Mouse (Mus musculus): ENCODE data around the gene Gm49320.

The Gm49320 gene

GRCm38 (mm10) chr8:4214006-4214980 lies 24.4 kb upstream of the Gm49320 start:
- CTCF ChIA-PET, result interaction anchor here in 3 of 4 experiments (0.9 to 1.6 kb wide), 9 partner anchors 8 to 538 kb away, joined by 3 to 5 read pairs (median 4); partner anchors contain the start of genes Gm49320 (in 1 of the 3), Map2k7 (in 1 of the 3) and Trappc5 (in 1 of the 3)

GRCm38 (mm10) chr8:4216296-4216695 lies 22.4 kb upstream of the Gm49320 start:
- CTCF ChIA-PET, result interaction anchor here in 1 of 4 experiments (1.1 kb wide), 1 partner anchor 47 kb away, joined by 3 read pairs; no protein-coding TSS in a partner anchor
- POLR2A ChIA-PET, result interaction anchor here in 3 of 4 experiments (0.8 to 5.6 kb wide), 14 partner anchors 10 to 397 kb away, joined by 3 to 51 read pairs (median 5); partner anchors contain the start of genes Map2k7 (in 2 of the 3), Zfp958 (in 2 of the 3), Gm49320 (in 1 of the 3) and Timm44 (in 1 of the 3)

More at GRCm38 (mm10) chr8:4214006-4214980, 24.4 kb upstream of the Gm49320 start:
- POLR2A ChIA-PET, result interaction anchor here in 3 of 4 experiments (0.6 to 5.6 kb wide), 18 partner anchors 8 to 76 kb away, joined by 3 to 51 read pairs (median 4); partner anchors contain the start of genes Map2k7 (in 2 of the 3), Gm49320 (in 1 of the 3), Lrrc8e (in 1 of the 3) and Snapc2 (in 1 of the 3)

GRCm38 (mm10) chr8:4216791-4217621 lies 21.7 kb upstream of the Gm49320 start, which contains the start of gene Prr36:
Gene Prr36, minus strand, starts transcription at chr8:4217459.
- ChIA-PET POLR2A (interaction anchor here (0.6 to 5.6 kb wide), 27 partner anchors 10 to 576 kb away, joined by 3 to 51 read pairs (median 4); partner anchors contain the start of genes Gm49320 (in 3 of the 4), Map2k7 (in 3 of the 4), Zfp958 (in 2 of the 4) and Evi5l (in 1 of the 4)), CTCF (interaction anchor here (0.5 to 1.7 kb wide), 14 partner anchors 10 to 571 kb away, joined by 3 to 7 read pairs (median 3); partner anchors contain the start of genes Gm49320 (in 1 of the 4), Lrrc8e (in 1 of the 4) and Map2k7 (in 1 of the 4))

GRCm38 (mm10) chr8:4219617-4220016 lies 19.0 kb upstream of the Gm49320 start:
- CTCF ChIA-PET, result interaction anchor here in 1 of 4 experiments (1.7 kb wide), 1 partner anchor 19 kb away, joined by 3 read pairs; the partner anchor contains the start of genes Gm49320 and Map2k7
- POLR2A ChIA-PET, result interaction anchor here in 1 of 4 experiments (1.3 kb wide), 1 partner anchor 18 kb away, joined by 7 read pairs; the partner anchor contains the start of genes Gm49320 and Map2k7

GRCm38 (mm10) chr8:4222059-4222458 lies 16.6 kb upstream of the Gm49320 start:
- ChIA-PET CTCF (interaction anchor here in 1 of 4 experiments (1.7 kb wide), 1 partner anchor 29 kb away, joined by 6 read pairs; no protein-coding TSS in a partner anchor), POLR2A (interaction anchor here in 1 of 4 experiments (1.0 to 2.5 kb wide), 2 partner anchors 9 to 13 kb away, joined by 5 to 11 read pairs; no protein-coding TSS in a partner anchor)

- CTCF ChIA-PET, result interaction anchor here in 1 of 4 experiments (1.6 to 2.2 kb wide), 2 partner anchors 9 to 24 kb away, joined by 4 to 6 read pairs; partner anchors contain the start of gene Prr36
These were observed 12.3 kb upstream of the Gm49320 start for GRCm38 (mm10) chr8:4226323-4226722.

GRCm38 (mm10) chr8:4226739-4227347 lies 11.8 kb upstream of the Gm49320 start, which contains the start of gene Lrrc8e:
Gene Lrrc8e, plus strand, starts transcription at chr8:4226827.
- CTCF ChIA-PET, result interaction anchor here in 2 of 4 experiments (0.7 to 2.2 kb wide), 6 partner anchors 9 to 34 kb away, joined by 3 to 6 read pairs (median 4); partner anchors contain the start of genes Map2k7 (in 1 of the 2) and Prr36 (in 1 of the 2)
- POLR2A ChIA-PET, result interaction anchor here (0.5 to 4.9 kb wide), 19 partner anchors 10 to 649 kb away, joined by 3 to 47 read pairs (median 4); partner anchors contain the start of genes Gm49320 (in 3 of the 4), Map2k7 (in 3 of the 4) and Prr36 (in 2 of the 4)

More at GRCm38 (mm10) chr8:4226323-4226722, 12.3 kb upstream of the Gm49320 start:
- POLR2A ChIA-PET, result interaction anchor here (0.9 to 4.9 kb wide), 7 partner anchors 9 to 21 kb away, joined by 3 to 47 read pairs (median 5); partner anchors contain the start of genes Gm49320 (in 3 of the 4), Map2k7 (in 3 of the 4) and Prr36 (in 1 of the 4)

- ChIA-PET POLR2A (interaction anchor here (0.8 to 4.9 kb wide), 16 partner anchors 9 to 120 kb away, joined by 3 to 47 read pairs (median 4); partner anchors contain the start of genes Gm49320 (in 3 of the 4), Map2k7 (in 3 of the 4) and Prr36 (in 2 of the 4)), CTCF (interaction anchor here in 3 of 4 experiments (0.7 to 2.2 kb wide), 6 partner anchors 11 to 35 kb away, joined by 3 to 6 read pairs (median 4); partner anchors contain the start of gene Prr36 (in 1 of the 3))
These were observed 10.7 kb upstream of the Gm49320 start for GRCm38 (mm10) chr8:4227919-4228318.

- ChIA-PET POLR2A (interaction anchor here in 2 of 4 experiments (0.7 to 4.9 kb wide), 7 partner anchors 8 to 384 kb away, joined by 3 to 47 read pairs (median 3); partner anchors contain the start of genes Gm49320 (in 1 of the 2) and Map2k7 (in 1 of the 2)), CTCF (interaction anchor here in 1 of 4 experiments (1.1 kb wide), 1 partner anchor 23 kb away, joined by 4 read pairs; no protein-coding TSS in a partner anchor)
These were observed 8.9 kb upstream of the Gm49320 start for GRCm38 (mm10) chr8:4229784-4230183.

GRCm38 (mm10) chr8:4230612-4231351 lies 7.9 kb upstream of the Gm49320 start:
- ChIA-PET CTCF (interaction anchor here in 2 of 4 experiments (0.9 to 1.4 kb wide), 4 partner anchors 24 to 38 kb away, joined by 4 to 7 read pairs (median 4); no protein-coding TSS in a partner anchor), POLR2A (interaction anchor here in 2 of 4 experiments (0.8 to 4.0 kb wide), 10 partner anchors 10 to 383 kb away, joined by 3 to 11 read pairs (median 3); partner anchors contain the start of gene Prr36 (in 1 of the 2))

- ChIA-PET CTCF (interaction anchor here (0.5 to 2.4 kb wide), 22 partner anchors 11 to 641 kb away, joined by 3 to 13 read pairs (median 4); partner anchors contain the start of genes Ctxn1 (in 3 of the 4), Snapc2 (in 2 of the 4) and Prr36 (in 1 of the 4)), POLR2A (interaction anchor here (0.7 to 6.5 kb wide), 44 partner anchors 10 to 658 kb away, joined by 3 to 61 read pairs (median 6); partner anchors contain the start of genes Lrrc8e (in 3 of the 4), Prr36 (in 3 of the 4), Snapc2 (in 3 of the 4) and Tgfbr3l (in 2 of the 4))
These were observed 741 bp upstream of the Gm49320 start for GRCm38 (mm10) chr8:4237814-4238433.

GRCm38 (mm10) chr8:4239193-4239890 lies 677 bp downstream of the Gm49320 start:
- ChIA-PET CTCF (interaction anchor here (0.6 to 2.4 kb wide), 25 partner anchors 8 to 131 kb away, joined by 3 to 13 read pairs (median 5); partner anchors contain the start of genes Ctxn1 (in 3 of the 4), Snapc2 (in 2 of the 4) and Prr36 (in 1 of the 4)), POLR2A (interaction anchor here (0.6 to 6.5 kb wide), 44 partner anchors 8 to 659 kb away, joined by 3 to 61 read pairs (median 5); partner anchors contain the start of genes Lrrc8e (in 3 of the 4), Prr36 (in 3 of the 4), Ctxn1 (in 2 of the 4) and Snapc2 (in 2 of the 4))

GRCm38 (mm10) chr8:4245061-4245460 lies 6.4 kb downstream of the Gm49320 start:
- POLR2A ChIA-PET, result interaction anchor here in 2 of 4 experiments (0.8 to 7.4 kb wide), 5 partner anchors 8 to 37 kb away, joined by 3 to 61 read pairs (median 4); partner anchors contain the start of genes Gm49320 (in 1 of the 2) and Map2k7 (in 1 of the 2)
- CTCF ChIA-PET, result interaction anchor here in 1 of 4 experiments (1.3 kb wide), 1 partner anchor 105 kb away, joined by 3 read pairs; no protein-coding TSS in a partner anchor
